11 mouse cellular contexts compared by ENCODE assay signal in genomic region chr4:107485903-107486302, GRCm38 (mm10). TPM values are rescaled to one million over a fixed set of nuclear protein-coding genes. Genes with fewer than 3 reads are reported as not detected.
A peak's percentile ranks its signal among the peaks of the same experiment; 100 is the strongest.
DNase-seq lines count a peak whose midpoint lies in the region; ATAC-seq and TF ChIP-seq lines count a peak whose summit lies in the region.
"Had no signal": no experiment of that assay in that cellular context is flagged by ENCODE, and none has a peak within 500 bp of the region (broad histone marks: within the 10 kb centered on the region; RNA-seq: fewer than 3 reads in every experiment).

No protein-coding gene starts in this region.

- no peaks in the 10 kb centered on the region for H3K36me3 ChIP-seq in kidney, adult 2 months (ENCODE audit: control insufficient read depth, insufficient read depth, low read length)
- H3K36me3 ChIP-seq: heart, embryonic 13.5 days; liver, embryonic 13.5 days had no signal

- TF ChIP-seq CTCF in kidney, adult 2 months (conservative IDR thresholded peaks at IDR 0.05; ENCODE audit: insufficient read depth, insufficient read length, low read depth, low read length): peak; percentile 46
- peak; percentile 36; the same call in 1 of the 2 replicates for TF ChIP-seq CTCF in olfactory bulb, adult 2 months (IDR thresholded peaks at IDR 0.05; ENCODE audit: insufficient read depth, low read depth, low read length)

- H3K4me3 ChIP-seq in kidney, adult 2 months (ENCODE audit: insufficient read depth, low read depth, low read length): no peak overlapping the region
- H3K4me3 ChIP-seq in olfactory bulb, adult 2 months (ENCODE audit: insufficient read depth, low read depth, low read length): no peak overlapping the region
- H3K4me3 ChIP-seq: heart, embryonic 13.5 days; liver, embryonic 13.5 days had no signal

- 72% methylated on average over 5 of the region's 5 CpGs for WGBS in kidney, adult 2 months
- 81% methylated on average over 5 of the region's 5 CpGs for WGBS in olfactory bulb, adult 2 months

- no peaks in the 10 kb centered on the region for H3K27me3 ChIP-seq in kidney, adult 2 months (replicated peaks; ENCODE audit: control insufficient read depth, insufficient read depth, low read length)

- DNase-seq in cerebellum, adult 9-11 months: no peak
- no peak for DNase-seq in kidney, adult 2 months
- no peak for DNase-seq in kidney, postnatal 14 days
- peak; percentile 14 for DNase-seq in ovary, postnatal 36 days (ENCODE audit: low spot score)
- DNase-seq in ovary, postnatal 10 days (ENCODE audit: low spot score): no peak
- DNase-seq in gastrocnemius, postnatal 4 days (ENCODE audit: low spot score in 2 of 2): no peak
- DNase-seq: cerebellum, adult 18-20 months; liver, embryonic 13.5 days had no signal

- no peak for TF ChIP-seq POLR2A in kidney, adult 2 months (IDR thresholded peaks at IDR 0.05; ENCODE audit: low read depth, low read length)
- TF ChIP-seq POLR2A in olfactory bulb, adult 2 months (IDR thresholded peaks at IDR 0.05; ENCODE audit: insufficient read depth, low read depth, low read length): no peak

- ATAC-seq in cerebellum, adult (ENCODE audit: insufficient number of reproducible peaks, low FRiP score, low TSS enrichment): peak; percentile 33; the same call in 1 of the 2 replicates

- H3K4me1 ChIP-seq in kidney, adult 2 months (ENCODE audit: control insufficient read depth, insufficient read depth, low read length): no peaks in the 10 kb centered on the region
- H3K4me1 ChIP-seq in olfactory bulb, adult 2 months (ENCODE audit: control insufficient read depth, insufficient read depth, low read length): peaks cover 6% of the 10 kb centered on the region; the same call in 1 of the 2 replicates
- H3K4me1 ChIP-seq: heart, embryonic 13.5 days; liver, embryonic 13.5 days had no signal

- H3K27ac ChIP-seq in kidney, adult 2 months (ENCODE audit: insufficient read depth, low read depth, low read length): no peak overlapping the region
- H3K27ac ChIP-seq in olfactory bulb, adult 2 months (ENCODE audit: insufficient read depth, low read depth, low read length): no peak overlapping the region
- H3K27ac ChIP-seq: heart, embryonic 13.5 days; liver, embryonic 13.5 days had no signal

RNA-seq across cellular contexts. Expression of gene Glis1, which starts 51.5 kb away (rescaled TPM):
- 15.2 and 19.7 TPM in 2 replicates for polyA plus RNA-seq in kidney, adult 2 months (2012; rRNA removed)
- not detected in 2 replicates for polyA plus RNA-seq in olfactory bulb, adult 2 months (2012; ENCODE audit: insufficient read depth, insufficient read length, low replicate concordance, missing spikeins)
- total RNA-seq in gastrocnemius, postnatal 4 days (2021): 1 to 10 TPM; 4.8 to 4.9 TPM

Comparison
In these comparisons a context has a peak if more than half of its experiments do, and no peak if none do; other contexts are left out.
1. RNA of gene Glis1, which starts 51.5 kb away (polyA plus RNA-seq): 15.2 to 19.7 TPM in kidney, adult 2 months; not detected in olfactory bulb, adult 2 months; every median in the first group is over 10 times any median in the second.